Mouse (Mus musculus) embryonic fibroblast, embryonic 13.5 days (primary cell): ENCODE data around the gene Adamts14. TPM values are rescaled to one million over a fixed set of nuclear protein-coding genes. Genes with fewer than 3 reads are reported as not detected.

Experiments used
- H3K27ac ChIP-seq: 2 replicates; pipeline ENCODE4 v1.5.1; 2012; ENCODE audit warnings: low read length, control low read depth, inconsistent platforms; ENCODE audit not compliant: insufficient read depth
- H3K4me1 ChIP-seq: 2 replicates; pipeline ENCODE4 v1.6.1; 2011; ENCODE audit warnings: low read length; ENCODE audit not compliant: control insufficient read depth, insufficient read depth
- H3K4me3 ChIP-seq: 2 replicates; pipeline ENCODE4 v1.5.1; 2011; ENCODE audit warnings: mild to moderate bottlenecking, control low read depth, low read length; ENCODE audit not compliant: insufficient read depth
- CTCF ChIP-seq: IDR thresholded peaks from 2 replicates; pipeline ENCODE4 v1.5.1; 2011; ENCODE audit warnings: mild to moderate bottlenecking, control low read depth, low read length, moderate library complexity, borderline replicate concordance; ENCODE audit not compliant: insufficient read depth
- POLR2A ChIP-seq: IDR thresholded peaks from 2 replicates; pipeline ENCODE4 v1.6.1; 2011; ENCODE audit warnings: low read depth, mild to moderate bottlenecking, control low read depth, low read length, moderate library complexity
- polyA plus RNA-seq: library from polyadenylated mRNA; stranded (reverse); fragments of >200 nt; gene quantifications from 2 replicates; pipeline ENCODE4 v1.2.4, GENCODE M21; 2011; ENCODE audit warnings: low read depth; ENCODE audit not compliant: missing spikeins, insufficient read length

Adamts14 gene
- polyA plus RNA-seq, 1 experiment, result 8.1 TPM

DNA sequence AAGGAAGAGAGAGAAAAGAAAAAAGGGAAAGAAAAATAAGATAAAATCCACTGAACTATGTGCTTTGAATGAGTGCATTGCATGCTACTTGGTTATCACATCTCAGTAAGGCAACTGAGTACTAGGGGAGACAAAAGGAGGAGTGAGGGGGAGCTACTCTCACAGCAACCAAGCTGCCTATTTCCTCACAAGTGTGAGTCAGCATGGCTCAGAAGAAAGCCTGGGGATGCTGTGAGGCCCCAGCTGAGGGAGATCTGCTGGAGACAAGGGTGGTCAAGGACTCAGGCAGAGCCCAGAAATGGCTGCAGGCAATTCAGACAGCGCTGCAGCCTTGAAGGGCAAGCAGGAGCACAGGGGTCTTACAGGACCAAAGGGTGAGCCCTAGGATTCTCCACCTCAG, 15.1 kb downstream of the Adamts14 start:
- TF ChIP-seq CTCF (no peak), POLR2A (no peak)
- Histone ChIP-seq H3K4me3 (no peak overlapping the region), H3K27ac (no peak overlapping the region), H3K4me1 (no peaks in the 10 kb centered on the region)

GRCm38 (mm10) chr10:61256665-61257064, 16.6 kb downstream of the Adamts14 start:
- no peak overlapping the region for H3K27ac ChIP-seq
- no peaks in the 10 kb centered on the region for H3K4me1 ChIP-seq
- no peak overlapping the region for H3K4me3 ChIP-seq
- no peak for TF ChIP-seq POLR2A
- no peak for TF ChIP-seq CTCF

DNA sequence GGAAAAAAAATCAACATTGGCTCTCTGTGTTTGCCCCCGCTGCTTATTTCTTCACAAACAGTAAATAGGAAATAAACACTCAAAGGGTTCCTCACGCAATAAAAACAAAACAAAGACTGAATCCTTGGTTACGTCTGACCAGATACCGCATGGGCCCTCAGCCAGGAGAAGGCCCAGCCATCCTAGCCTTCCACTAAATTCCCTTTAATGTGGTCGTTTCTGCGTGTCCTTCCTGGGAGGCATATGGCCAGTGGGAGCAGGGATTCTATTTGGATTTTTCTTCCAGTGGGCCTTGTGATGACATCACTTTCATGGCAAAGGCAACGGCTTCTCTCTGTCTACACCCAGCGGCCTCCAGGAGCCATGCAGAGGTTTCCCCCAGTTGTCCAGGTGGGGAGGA, 18.0 kb downstream of the Adamts14 start:
- no peak overlapping the region for H3K27ac ChIP-seq
- no peaks in the 10 kb centered on the region for H3K4me1 ChIP-seq
- no peak overlapping the region for H3K4me3 ChIP-seq
- TF ChIP-seq CTCF (no peak), POLR2A (no peak)

DNA sequence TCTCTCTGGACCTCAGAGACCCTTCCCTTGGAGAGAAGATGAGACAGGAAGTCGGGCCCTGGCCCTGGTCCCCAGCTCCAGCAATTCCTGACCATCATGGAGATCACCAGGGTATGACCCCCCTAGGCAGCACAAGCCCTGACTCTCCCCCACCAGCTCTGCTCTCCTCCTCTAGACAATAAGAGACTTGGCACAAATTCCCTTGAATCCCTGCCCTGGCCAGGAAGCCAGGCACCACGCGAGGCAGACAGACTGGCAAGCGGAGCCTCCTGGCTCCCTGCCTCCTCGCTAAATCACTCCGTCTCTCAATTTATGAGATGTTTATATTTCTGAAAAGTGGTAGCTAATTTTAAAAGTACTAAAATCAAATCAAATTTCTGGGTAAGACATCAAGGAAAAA, 18.5 kb downstream of the Adamts14 start:
- TF ChIP-seq CTCF, result no peak
- TF ChIP-seq POLR2A, result no peak

DNA sequence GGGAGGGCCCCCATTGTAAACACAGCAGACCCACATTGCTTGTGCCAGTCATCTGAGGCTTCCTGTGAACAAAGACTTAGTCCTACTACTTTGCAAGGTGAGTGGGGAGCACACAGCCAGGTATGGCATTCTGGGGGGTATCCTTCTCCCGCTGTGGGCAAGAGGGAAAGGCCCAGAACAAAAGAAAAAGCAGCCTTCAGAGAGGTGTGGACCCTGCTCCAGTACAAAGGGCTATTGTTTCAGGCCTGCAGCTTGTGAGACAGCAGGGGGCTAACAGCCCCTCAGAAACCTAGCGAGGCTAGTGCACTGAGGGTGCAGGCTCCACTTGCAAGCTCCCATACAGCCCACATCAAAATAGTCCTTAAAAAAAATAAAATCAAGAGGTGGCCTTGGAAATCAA, 23.3 kb downstream of the Adamts14 start:
- Histone ChIP-seq H3K4me1 (no peaks in the 10 kb centered on the region), H3K4me3 (no peak overlapping the region), H3K27ac (no peak overlapping the region)
- TF ChIP-seq POLR2A (no peak), CTCF (no peak)

More for the DNA sequence above, 18.5 kb downstream of the Adamts14 start:
- Histone ChIP-seq H3K27ac (no peak overlapping the region), H3K4me3 (no peak overlapping the region), H3K4me1 (no peaks in the 10 kb centered on the region)

GRCm38 (mm10) chr10:61248596-61249114, 24.6 kb downstream of the Adamts14 start:
- no peak overlapping the region for H3K4me3 ChIP-seq
- no peaks in the 10 kb centered on the region for H3K4me1 ChIP-seq
- TF ChIP-seq POLR2A, result no peak
- TF ChIP-seq CTCF, result no peak
- no peak overlapping the region for H3K27ac ChIP-seq

DNA sequence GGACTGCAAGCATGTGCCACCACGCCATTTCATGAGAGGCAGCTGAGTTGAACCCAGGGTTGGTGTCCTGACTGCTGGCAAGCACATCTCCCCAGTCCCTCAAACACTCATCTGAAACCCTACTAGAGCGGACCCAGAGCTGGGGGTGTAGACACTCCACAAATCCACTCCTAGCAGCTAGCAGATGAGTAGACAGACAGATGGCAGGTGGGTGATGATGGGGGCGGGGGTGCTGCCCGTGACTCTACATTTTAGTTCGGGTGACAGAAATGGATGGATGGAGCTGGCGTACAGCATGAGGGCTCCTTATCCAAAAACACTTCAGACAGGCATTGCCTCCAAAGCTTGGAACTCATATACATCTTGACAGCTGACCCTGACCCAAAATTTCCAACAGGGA, 26.9 kb downstream of the Adamts14 start:
- TF ChIP-seq CTCF, result no peak
- TF ChIP-seq POLR2A, result no peak
- H3K4me1 ChIP-seq, result no peaks in the 10 kb centered on the region
- H3K27ac ChIP-seq, result no peak overlapping the region
- no peak overlapping the region for H3K4me3 ChIP-seq

- Histone ChIP-seq H3K4me1 (no peaks in the 10 kb centered on the region), H3K27ac (no peak overlapping the region), H3K4me3 (no peak overlapping the region)
- TF ChIP-seq CTCF (no peak), POLR2A (no peak)
These were observed 31.2 kb downstream of the Adamts14 start for GRCm38 (mm10) chr10:61241961-61242421.

- TF ChIP-seq CTCF (no peak), POLR2A (no peak)
- H3K27ac ChIP-seq, result no peak overlapping the region
- no peak overlapping the region for H3K4me3 ChIP-seq
- no peaks in the 10 kb centered on the region for H3K4me1 ChIP-seq
These were observed 32.9 kb downstream of the Adamts14 start for GRCm38 (mm10) chr10:61240108-61240920.

DNA sequence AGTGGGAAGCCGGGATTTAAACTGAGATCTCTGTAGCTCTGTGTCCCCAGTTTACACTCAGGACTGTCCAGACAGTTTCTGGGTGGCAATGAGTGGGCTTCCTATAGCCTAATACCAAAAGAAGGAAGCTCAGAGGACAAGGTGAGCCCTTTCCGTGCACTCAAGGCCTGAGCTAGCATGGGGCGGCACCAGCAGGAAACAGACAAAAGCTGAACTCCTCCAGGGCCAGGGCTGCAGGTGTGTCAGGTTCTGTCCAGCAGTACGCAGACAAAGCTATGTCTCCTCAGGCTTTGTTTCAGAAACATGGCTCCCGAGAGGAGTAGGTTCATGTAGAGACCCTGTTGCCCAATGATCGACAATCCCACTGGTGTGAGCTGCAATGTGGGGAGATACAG, 35.9 kb downstream of the Adamts14 start:
- no peak for TF ChIP-seq POLR2A
- H3K27ac ChIP-seq, result no peak overlapping the region
- no peak overlapping the region for H3K4me3 ChIP-seq
- no peaks in the 10 kb centered on the region for H3K4me1 ChIP-seq
